Mouse (Mus musculus) hindlimb bud, embryonic 11.5 days (tissue): Measurements from ENCODE around the gene Itsn1.

Experiments
- DNase-seq: peaks from one replicate; pipeline ENCODE4 v3.0.0-alpha.2; 2012; ENCODE audit warnings: low read depth, low spot score; ENCODE audit errors: extremely low spot score

The Itsn1 gene

GRCm38 (mm10) chr16:91729066-91729482, at the start of gene Itsn1:
Gene Itsn1, plus strand, starts transcription at chr16:91729281.
- DNase-seq, result no peak

GRCm38 (mm10) chr16:91680656-91681055, 48.4 kb upstream of the Itsn1 start:
- no peak for DNase-seq

GRCm38 (mm10) chr16:91685526-91685925, 43.6 kb upstream of the Itsn1 start:
- no peak for DNase-seq

GRCm38 (mm10) chr16:91686369-91686768, 42.7 kb upstream of the Itsn1 start:
- DNase-seq, result no peak

- DNase-seq, result no peak
Observed at GRCm38 (mm10) chr16:91688023-91688618, 41.0 kb upstream of the Itsn1 start.

- no peak for DNase-seq
Observed at GRCm38 (mm10) chr16:91688619-91689334, 40.3 kb upstream of the Itsn1 start, which contains the start of gene Donson. Gene Donson, minus strand, starts transcription at chr16:91688770.

GRCm38 (mm10) chr16:91689791-91690190, 39.3 kb upstream of the Itsn1 start:
- DNase-seq, result no peak

- DNase-seq, result peak; percentile 39
Observed at GRCm38 (mm10) chr16:91694455-91695084, 34.5 kb upstream of the Itsn1 start.

GRCm38 (mm10) chr16:91695108-91695755, 33.8 kb upstream of the Itsn1 start:
- no peak for DNase-seq

GRCm38 (mm10) chr16:91698995-91699394, 30.1 kb upstream of the Itsn1 start:
- DNase-seq, result no peak

- DNase-seq, result no peak
Observed at GRCm38 (mm10) chr16:91701908-91702307, 27.2 kb upstream of the Itsn1 start.

- DNase-seq, result no peak
Observed at GRCm38 (mm10) chr16:91702771-91703188, 26.3 kb upstream of the Itsn1 start.

GRCm38 (mm10) chr16:91704603-91705340, 24.3 kb upstream of the Itsn1 start:
- no peak for DNase-seq

- no peak for DNase-seq
Observed at GRCm38 (mm10) chr16:91710241-91710640, 18.8 kb upstream of the Itsn1 start.

GRCm38 (mm10) chr16:91716927-91717349, 12.1 kb upstream of the Itsn1 start:
- DNase-seq, result no peak

GRCm38 (mm10) chr16:91717399-91717798, 11.7 kb upstream of the Itsn1 start:
- DNase-seq, result no peak

- no peak for DNase-seq
Observed at GRCm38 (mm10) chr16:91724247-91724646, 4.8 kb upstream of the Itsn1 start.

GRCm38 (mm10) chr16:91727433-91727832, 1.6 kb upstream of the Itsn1 start:
- DNase-seq, result no peak

GRCm38 (mm10) chr16:91728123-91729065, 687 bp upstream of the Itsn1 start, which contains the start of gene Cryzl1:
Gene Cryzl1, minus strand, starts transcription at chr16:91728975.
- DNase-seq, result peak; percentile 98
